Mouse (Mus musculus) CH12.LX (cell line): ENCODE results near the gene Ces1f. TPM values are rescaled to one million over a fixed set of nuclear protein-coding genes. Genes with fewer than 3 reads are reported as not detected.

Experiments
- DNase-seq: peaks from one replicate; pipeline ENCODE4 v3.0.0-alpha.2; 2013; ENCODE audit errors: extremely low read depth
- H3K27ac ChIP-seq: 2 replicates; pipeline ENCODE4 v1.5.1; 2012; ENCODE audit warnings: low read depth, mild to moderate bottlenecking, control low read depth, moderate library complexity; ENCODE audit not compliant: insufficient read depth
- H3K27me3 ChIP-seq: replicated peaks from 2 replicates; pipeline ENCODE3; 2012; ENCODE audit warnings: inconsistent platforms
- H3K36me3 ChIP-seq, 2 experiments: replicated peaks in 1 of 2; 2 replicates each; pipeline versions ENCODE3 to v1.6.1; 2012; ENCODE audit warnings: inconsistent platforms in 1 of 2, low read length in 1 of 2, mild to moderate bottlenecking in 1 of 2, mixed read lengths in 1 of 2, moderate library complexity in 1 of 2; ENCODE audit not compliant: control insufficient read depth in 1 of 2, insufficient read depth in 1 of 2
- H3K4me1 ChIP-seq, 2 experiments: 2 replicates each; pipeline ENCODE4 v1.6.1; 2012; ENCODE audit warnings: inconsistent platforms in 1 of 2, moderate library complexity in 1 of 2; ENCODE audit not compliant: insufficient read depth in 2 of 2, control insufficient read depth in 1 of 2
- H3K4me2 ChIP-seq: 2 replicates; pipeline ENCODE4 v1.6.1; 2012; ENCODE audit warnings: low read depth, mild to moderate bottlenecking, control low read depth; ENCODE audit not compliant: poor library complexity, insufficient read depth, severe bottlenecking
- H3K4me3 ChIP-seq, 3 experiments: fragments of 150-350 bp in 1 of 3; sonication (generic) in 1 of 3; replicated peaks in 1 of 3; 2 replicates each; pipeline versions ENCODE3 to v1.5.1; 2011 to 2012; ENCODE audit warnings: low read depth in 2 of 3, low read length in 2 of 3, mild to moderate bottlenecking in 2 of 3, moderate library complexity in 2 of 3, control low read depth in 1 of 3, improper control_type of control experiment in 1 of 3, inconsistent platforms in 1 of 3, mixed read lengths in 1 of 3; ENCODE audit not compliant: poor library complexity in 1 of 3
- H3K79me2 ChIP-seq: replicated peaks from 2 replicates; pipeline ENCODE4 v1.6.1; 2012; ENCODE audit warnings: mild to moderate bottlenecking, moderate library complexity; ENCODE audit not compliant: control insufficient read depth, poor library complexity, insufficient read depth, severe bottlenecking; ENCODE audit errors: extremely low read depth
- H3K9ac ChIP-seq: 2 replicates; pipeline ENCODE4 v1.6.1; 2012; ENCODE audit warnings: low read depth, mild to moderate bottlenecking, control low read depth, moderate library complexity; ENCODE audit not compliant: insufficient read depth
- H3K9me3 ChIP-seq: replicated peaks from 2 replicates; pipeline ENCODE3; 2012; ENCODE audit warnings: low read length, inconsistent platforms, mixed read lengths
- BHLHE40 ChIP-seq: IDR thresholded peaks from 2 replicates; pipeline ENCODE4 v1.6.1; 2011; ENCODE audit warnings: mild to moderate bottlenecking, low read depth, low read length, improper control_type of control experiment
- CHD2 ChIP-seq: IDR thresholded peaks from 2 replicates; pipeline ENCODE4 v1.6.1; 2011; ENCODE audit warnings: low read length, improper control_type of control experiment
- ETS1 ChIP-seq: conservative IDR thresholded peaks from 2 replicates; pipeline ENCODE4 v1.6.1; 2012; ENCODE audit warnings: low read depth, mild to moderate bottlenecking, inconsistent platforms, low read length, improper control_type of control experiment, moderate library complexity
- GABPA ChIP-seq: IDR thresholded peaks from 2 replicates; pipeline ENCODE4 v1.6.1; 2012; ENCODE audit warnings: low read depth, low read length, improper control_type of control experiment, inconsistent platforms; ENCODE audit not compliant: insufficient replicate concordance
- IRF4 ChIP-seq: IDR thresholded peaks from 2 replicates; pipeline ENCODE4 v1.6.1; 2014; ENCODE audit warnings: low read depth, mild to moderate bottlenecking, inconsistent platforms, low read length, improper control_type of control experiment
- JUN ChIP-seq: IDR thresholded peaks from 2 replicates; pipeline ENCODE4 v1.6.1; 2011; ENCODE audit warnings: low read depth, mild to moderate bottlenecking, low read length, improper control_type of control experiment, moderate library complexity; ENCODE audit not compliant: insufficient read depth
- MAFK ChIP-seq: IDR thresholded peaks from 2 replicates; pipeline ENCODE4 v1.6.1; 2011; ENCODE audit warnings: low read length, improper control_type of control experiment; ENCODE audit not compliant: insufficient replicate concordance
- MAX ChIP-seq: IDR thresholded peaks from 2 replicates; pipeline ENCODE4 v1.6.1; 2011; ENCODE audit warnings: low read length, improper control_type of control experiment
- MEF2A ChIP-seq: IDR thresholded peaks from 2 replicates; pipeline ENCODE4 v1.6.1; 2014; ENCODE audit warnings: low read depth, mild to moderate bottlenecking, inconsistent platforms, low read length, improper control_type of control experiment, borderline replicate concordance
- NRF1 ChIP-seq: IDR thresholded peaks from 2 replicates; pipeline ENCODE4 v1.6.1; 2014; ENCODE audit warnings: low read depth, mild to moderate bottlenecking, inconsistent platforms, low read length, improper control_type of control experiment, moderate library complexity
- RCOR1 ChIP-seq: conservative IDR thresholded peaks from 2 replicates; pipeline ENCODE4 v1.6.1; 2012; ENCODE audit warnings: low read depth, mild to moderate bottlenecking, inconsistent platforms, low read length, improper control_type of control experiment
- SIN3A ChIP-seq: IDR thresholded peaks from 2 replicates; pipeline ENCODE4 v1.6.1; 2012; ENCODE audit warnings: low read length, improper control_type of control experiment, inconsistent platforms
- TCF12 ChIP-seq: IDR thresholded peaks from 2 replicates; pipeline ENCODE4 v1.6.1; 2014; ENCODE audit warnings: low read depth, mild to moderate bottlenecking, inconsistent platforms, low read length, improper control_type of control experiment
- USF1 ChIP-seq: IDR thresholded peaks from 2 replicates; pipeline ENCODE4 v1.6.1; 2014; ENCODE audit warnings: low read depth, mild to moderate bottlenecking, inconsistent platforms, low read length, improper control_type of control experiment
- USF2 ChIP-seq: conservative IDR thresholded peaks from 2 replicates; pipeline ENCODE4 v1.6.1; 2011; ENCODE audit warnings: low read depth, low read length, improper control_type of control experiment
- ZNF384 ChIP-seq: IDR thresholded peaks from 2 replicates; pipeline ENCODE4 v1.6.1; 2012; ENCODE audit warnings: low read depth, low read length, improper control_type of control experiment, inconsistent platforms
- dilution Hi-C: fragments of 300-500 bp; cut with MboI; formaldehyde crosslinking; loops from 2 replicates; pipeline ENCODE4 v1.14.3; 2020; ENCODE audit warnings: low sequenced_read_pairs; ENCODE audit not compliant: extremely low pct_unique_long_range_greater_than_20kb, extremely low pct_ligation_motif_present
- in situ Hi-C: fragments of 300-500 bp; cut with MboI; formaldehyde crosslinking; loops from 3 replicates; pipeline ENCODE4 v1.14.3; 2019; ENCODE audit warnings: low sequenced_read_pairs, low pct_ligation_motif_present, low pct_unique_long_range_greater_than_20kb, mixed read lengths
- polyA plus RNA-seq: library from polyadenylated mRNA; unstranded; fragments of >175 nt; gene quantifications from 2 replicates; pipeline ENCODE4 v1.2.1, GENCODE M21; 2012; ENCODE audit warnings: low read depth; ENCODE audit not compliant: insufficient read length
- total RNA-seq, 2 experiments: library from RNA; depleted of rRNA; stranded (reverse); fragments of 300-350 nt in 1 of 2; fragments of >200 nt in 1 of 2; gene quantifications; 2 replicates each; pipeline ENCODE4 v1.2.3; 2012 to 2014

The Ces1f gene
- total and polyA plus RNA-seq, 3 experiments, result not detected

DNA sequence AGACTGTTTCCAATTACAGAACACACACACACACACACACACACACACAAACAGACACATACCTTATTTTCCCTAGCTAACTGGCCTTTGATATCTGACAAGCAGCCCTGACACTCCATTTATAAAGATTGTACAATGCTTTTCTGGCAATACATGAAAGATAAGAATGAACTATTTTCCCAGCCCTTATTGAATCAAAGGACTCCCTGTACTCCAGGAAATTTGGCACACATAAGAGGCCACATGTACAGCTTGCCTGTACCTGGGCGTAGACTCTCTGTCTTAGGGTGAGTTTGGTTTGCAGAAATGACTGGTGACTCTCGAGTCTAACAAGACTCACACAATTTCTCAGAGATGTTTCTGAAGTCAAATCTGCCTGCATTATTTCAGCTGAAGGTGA is 4.3 kb upstream of the Ces1f start:
- dilution Hi-C loops (no loop called here), in situ Hi-C loops (no loop called here)
- Histone ChIP-seq H3K27me3 (peaks cover 23% of the 10 kb centered on the region), H3K9ac (no peak overlapping the region), H3K4me3 (no peak overlapping the region), H3K36me3 (no peaks in the 10 kb centered on the region), H3K4me1 (no peaks in the 10 kb centered on the region), H3K27ac (no peak overlapping the region), H3K4me2 (no peak overlapping the region), H3K79me2 (no peaks in the 10 kb centered on the region), H3K9me3 (no peaks in the 10 kb centered on the region)
- no peak for DNase-seq
- TF ChIP-seq RCOR1, result no peak
- no peak for TF ChIP-seq USF2
- TF ChIP-seq NRF1, result no peak
- no peak for TF ChIP-seq MAFK
- TF ChIP-seq BHLHE40, result no peak

- no peak for TF ChIP-seq MEF2A
- TF ChIP-seq, all 38 proteins: peak for 0
- Histone ChIP-seq H3K9me3 (no peaks in the 10 kb centered on the region), H3K9ac (no peak overlapping the region), H3K4me1 (no peaks in the 10 kb centered on the region), H3K4me2 (no peak overlapping the region), H3K27ac (no peak overlapping the region), H3K4me3 (no peak overlapping the region), H3K36me3 (no peaks in the 10 kb centered on the region), H3K27me3 (peaks cover 17% of the 10 kb centered on the region), H3K79me2 (no peaks in the 10 kb centered on the region)
- dilution Hi-C loops (no loop called here), in situ Hi-C loops (no loop called here)
- DNase-seq, result no peak
Observed at GRCm38 (mm10) chr8:93282349-93282748, 2.8 kb upstream of the Ces1f start.

DNA sequence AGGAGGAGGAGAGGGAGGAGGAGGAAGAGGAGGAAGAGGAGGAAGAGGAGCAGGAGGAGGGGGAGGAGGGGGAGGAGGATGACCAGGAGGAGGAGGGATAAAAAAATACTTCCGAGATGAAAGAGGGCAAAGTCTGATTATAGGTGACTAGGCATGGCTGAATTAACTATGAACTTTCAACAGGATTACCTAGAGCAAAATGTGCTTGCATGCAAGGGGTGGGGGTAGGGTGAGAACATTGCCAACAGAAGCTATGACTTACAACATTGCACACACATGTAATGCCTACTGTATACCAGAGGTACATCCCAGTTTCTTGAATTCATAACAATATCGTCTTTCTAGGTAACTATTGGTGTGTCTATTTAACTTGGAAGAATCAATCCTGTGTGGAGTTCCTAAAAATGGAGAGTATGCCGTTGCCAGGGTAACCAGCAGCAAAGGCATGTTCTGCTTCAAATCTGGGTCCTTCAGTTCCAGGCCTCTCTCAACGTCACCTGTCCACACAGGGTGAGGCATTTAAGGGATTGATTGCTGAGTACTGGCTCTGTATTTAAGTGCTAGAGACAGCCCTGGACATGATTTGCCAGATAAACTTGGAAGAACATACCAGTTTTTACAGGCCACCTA is 1.3 kb downstream of the Ces1f start:
- Histone ChIP-seq H3K27me3 (peaks cover 24% of the 10 kb centered on the region), H3K4me2 (no peak overlapping the region), H3K79me2 (no peaks in the 10 kb centered on the region), H3K36me3 (no peaks in the 10 kb centered on the region), H3K27ac (no peak overlapping the region), H3K9me3 (no peaks in the 10 kb centered on the region), H3K9ac (no peak overlapping the region), H3K4me1 (peaks cover 0 to 3% of the 10 kb centered on the region in 2 experiments; a peak in 1 of 4 replicates), H3K4me3 (no peak overlapping the region)
- in situ Hi-C loops, result no loop called here
- dilution Hi-C loops, result no loop called here
- no peak for DNase-seq
- no peak for TF ChIP-seq CHD2
- TF ChIP-seq USF1, result no peak
- TF ChIP-seq GABPA, result no peak
- TF ChIP-seq RCOR1, result no peak
- TF ChIP-seq TCF12, result no peak
- no peak for TF ChIP-seq SIN3A
- no peak for TF ChIP-seq ETS1
- no peak for TF ChIP-seq IRF4
- no peak for TF ChIP-seq MAX
- TF ChIP-seq NRF1, result no peak
- TF ChIP-seq USF2, result no peak
- no peak for TF ChIP-seq JUN
- no peak for TF ChIP-seq ZNF384
